Mouse (Mus musculus) hematopoietic stem cell, adult 5-6 weeks (primary cell): ENCODE results near the gene Gan. TPM values are rescaled to one million over a fixed set of nuclear protein-coding genes. Genes with fewer than 3 reads are reported as not detected.
A peak's percentile ranks its signal among the peaks of the same experiment; 100 is the strongest.

Source experiments
- ATAC-seq, 2 experiments: fragments of 125-278 bp in 1 of 2; replicated peaks in 1 of 2; 2 replicates each; pipeline ENCODE4 v1.8.0; 2016 to 2017; ENCODE audit warnings: inconsistent platforms in 2 of 2, mild to moderate bottlenecking in 2 of 2, moderate number of reproducible peaks in 2 of 2, low read depth in 1 of 2, moderate TSS enrichment in 1 of 2; ENCODE audit not compliant: low FRiP score in 2 of 2, poor library complexity in 2 of 2, severe bottlenecking in 2 of 2, insufficient read depth in 1 of 2, low TSS enrichment in 1 of 2
- total RNA-seq: library from RNA; stranded (forward); fragments of 172-1452, 232-1000 nt; gene quantifications from 2 replicates; pipeline ENCODE4 v1.2.3, GENCODE M21; 2017

The Gan gene
- total RNA-seq, 1 experiment from 2014 or later = 3.6 TPM

DNA sequence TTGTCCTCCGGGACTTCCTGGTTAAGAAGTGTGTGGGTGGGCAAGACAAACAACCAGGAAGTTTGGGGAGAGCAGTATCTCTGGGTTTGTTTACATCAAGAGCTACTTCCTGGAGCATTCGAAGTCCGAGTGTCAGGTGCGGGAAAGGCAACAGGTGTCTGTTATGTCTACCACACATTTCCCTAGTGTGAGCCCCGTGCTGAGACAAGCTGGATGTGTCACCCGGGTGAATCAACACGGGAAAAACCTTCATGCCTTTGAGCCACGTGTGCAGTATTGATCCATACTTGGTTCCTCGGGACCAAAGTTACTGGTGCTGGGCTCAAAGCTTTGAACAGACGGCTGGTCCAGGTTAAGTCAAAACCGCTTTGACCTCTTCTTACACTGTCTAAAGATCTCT lies 20.6 kb upstream of the Gan start:
- no peak for ATAC-seq

DNA sequence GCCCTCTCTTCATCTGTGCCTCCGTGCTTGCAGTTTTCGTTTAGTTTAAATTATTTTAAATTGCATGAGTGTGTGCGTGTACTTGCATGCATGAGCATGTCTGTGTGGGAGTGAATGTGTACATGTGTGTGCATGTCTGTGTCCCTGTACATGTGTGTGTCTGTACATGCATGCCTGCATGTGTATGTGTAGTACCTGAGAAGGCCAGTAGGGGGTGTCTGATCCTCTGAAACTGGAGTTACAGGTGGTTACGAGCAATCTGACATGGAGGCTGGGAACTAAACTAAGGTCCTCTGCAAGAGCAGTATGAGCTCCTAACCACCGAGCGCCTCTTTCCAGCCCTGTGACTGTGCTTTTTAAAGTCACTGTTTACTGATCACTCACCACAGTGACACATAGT lies 9.4 kb upstream of the Gan start:
- no peak; a peak in 1 of 4 replicates for ATAC-seq

GRCm38 (mm10) chr8:117156149-117156548 lies 1.8 kb upstream of the Gan start:
- ATAC-seq = no peak

GRCm38 (mm10) chr8:117156866-117157768 lies 818 bp upstream of the Gan start:
- peak; percentile 1 to 14; a peak in 1 of 4 replicates for ATAC-seq

DNA sequence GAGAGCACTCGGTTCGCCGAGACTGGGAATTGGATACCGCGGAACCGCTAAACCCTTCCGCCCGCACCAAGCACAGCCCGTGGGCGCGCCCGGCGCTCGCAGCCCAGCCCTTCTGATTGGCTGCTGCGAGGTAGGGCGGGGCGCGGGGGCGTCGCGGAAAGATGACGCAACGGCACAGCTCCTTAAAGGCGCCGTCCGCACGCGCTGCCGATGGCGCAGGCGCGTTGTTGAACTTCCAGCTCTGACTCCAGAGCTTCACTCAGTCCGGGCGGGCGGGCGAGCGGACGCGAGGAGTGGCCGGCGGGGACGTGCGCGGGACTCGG lies 205 bp upstream of the Gan start:
- ATAC-seq = peak; percentile 90 to 96

- ATAC-seq = no peak
Observed at GRCm38 (mm10) chr8:117159031-117159430, 1.1 kb downstream of the Gan start.

GRCm38 (mm10) chr8:117164912-117165311 lies 7.0 kb downstream of the Gan start:
- ATAC-seq = no peak

GRCm38 (mm10) chr8:117165542-117165941 lies 7.6 kb downstream of the Gan start:
- no peak for ATAC-seq

- no peak for ATAC-seq
Observed at GRCm38 (mm10) chr8:117166515-117166914, 8.6 kb downstream of the Gan start.

DNA sequence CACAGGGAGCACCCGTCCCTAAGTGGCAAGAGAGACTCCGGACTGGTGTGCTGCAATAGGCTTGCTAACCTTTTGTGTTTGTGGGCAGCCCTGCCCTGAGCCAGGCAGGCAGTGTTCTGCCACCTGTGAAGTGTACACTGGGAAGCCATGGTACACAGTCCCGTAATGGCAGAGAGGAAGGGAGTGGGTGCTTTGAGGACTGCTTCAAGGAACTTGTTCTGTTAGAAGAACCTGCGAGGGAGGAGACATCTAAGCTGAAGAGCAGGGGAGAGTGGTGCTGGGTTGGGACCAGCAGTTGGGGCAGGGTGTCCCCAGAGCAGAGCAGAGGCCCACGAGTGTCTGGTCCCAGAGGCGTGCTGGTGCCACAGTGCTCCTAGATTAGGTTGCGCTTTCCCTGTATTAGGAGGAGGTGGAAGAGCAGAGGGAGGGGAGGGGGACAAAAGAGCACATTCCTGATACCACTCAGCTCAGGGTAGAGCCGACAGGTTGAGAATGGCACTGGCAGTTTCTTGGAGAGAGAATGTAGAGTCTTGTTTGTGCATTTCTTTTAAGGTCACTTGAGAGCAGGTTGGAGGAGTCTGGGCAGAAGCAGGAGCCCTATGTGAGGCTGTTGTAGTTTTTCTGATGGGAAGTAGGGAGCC lies 9.4 kb downstream of the Gan start:
- ATAC-seq = no peak; a peak in 1 of 4 replicates

GRCm38 (mm10) chr8:117168378-117168777 lies 10.4 kb downstream of the Gan start:
- ATAC-seq = no peak

- ATAC-seq = no peak
Observed at GRCm38 (mm10) chr8:117171826-117172225, 13.9 kb downstream of the Gan start.

DNA sequence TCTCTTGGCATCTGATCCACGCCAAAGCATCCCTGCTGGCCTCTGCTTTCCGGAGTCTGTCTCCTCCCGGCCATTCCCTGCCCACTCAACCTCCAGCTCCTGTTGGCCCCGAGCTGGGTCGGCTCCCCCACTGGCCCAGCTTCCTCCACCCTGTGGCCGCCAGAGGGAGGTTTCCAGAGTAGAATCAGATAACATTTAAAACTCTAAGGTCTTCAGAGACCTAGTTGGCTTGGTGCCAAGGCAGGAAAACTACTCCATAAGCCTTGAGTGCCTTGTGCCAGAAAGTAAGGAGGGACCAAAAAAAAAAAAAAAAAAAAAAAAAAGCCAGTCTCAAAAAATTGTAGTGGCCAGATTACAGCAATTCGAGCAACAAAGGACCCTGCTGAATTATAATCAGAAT lies 15.0 kb downstream of the Gan start:
- ATAC-seq = 0 out of 4 replicates have a peak, but pooled peaks of 1 of the 2 experiments have one; percentile 24

DNA sequence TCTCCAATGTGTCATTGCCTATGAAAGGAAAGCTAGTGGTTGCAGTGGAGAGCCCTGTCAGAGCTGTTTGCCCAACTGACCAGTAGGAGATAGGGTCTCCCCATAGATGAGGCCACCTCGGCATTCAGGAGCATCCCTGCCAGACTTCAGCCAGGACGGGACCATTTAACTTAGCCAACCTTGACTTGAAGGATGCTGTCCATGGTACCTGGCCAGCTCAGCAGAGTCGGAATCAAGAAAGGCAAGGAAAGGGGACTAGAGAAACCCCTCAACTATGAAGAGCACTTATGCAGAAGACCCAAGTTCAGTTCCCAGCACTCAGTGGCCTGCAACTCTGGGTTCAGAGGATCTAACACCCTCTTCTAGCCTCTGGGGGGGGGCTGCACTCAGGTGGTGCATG lies 15.8 kb downstream of the Gan start:
- ATAC-seq = no peak

GRCm38 (mm10) chr8:117174536-117174935 lies 16.6 kb downstream of the Gan start:
- no peak for ATAC-seq

DNA sequence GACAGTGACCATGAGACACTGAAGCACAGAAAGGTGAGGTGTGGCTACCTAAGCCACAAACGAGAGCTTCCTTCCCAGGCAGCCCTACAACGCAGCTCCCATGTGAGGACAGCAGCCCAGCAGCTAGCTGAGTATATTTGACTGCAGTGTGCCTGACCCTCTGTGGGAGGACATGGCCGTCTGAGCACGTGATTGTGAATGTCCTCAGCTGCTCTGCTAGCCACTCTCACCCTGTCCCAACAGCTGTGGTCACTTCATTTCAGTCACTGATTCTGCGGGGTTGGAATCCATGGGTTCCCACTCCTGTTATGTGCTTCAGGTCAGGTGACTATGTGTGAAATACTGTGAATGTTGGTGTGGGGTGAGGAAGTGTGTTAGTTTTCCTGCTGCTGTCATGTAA lies 18.4 kb downstream of the Gan start:
- ATAC-seq = no peak

DNA sequence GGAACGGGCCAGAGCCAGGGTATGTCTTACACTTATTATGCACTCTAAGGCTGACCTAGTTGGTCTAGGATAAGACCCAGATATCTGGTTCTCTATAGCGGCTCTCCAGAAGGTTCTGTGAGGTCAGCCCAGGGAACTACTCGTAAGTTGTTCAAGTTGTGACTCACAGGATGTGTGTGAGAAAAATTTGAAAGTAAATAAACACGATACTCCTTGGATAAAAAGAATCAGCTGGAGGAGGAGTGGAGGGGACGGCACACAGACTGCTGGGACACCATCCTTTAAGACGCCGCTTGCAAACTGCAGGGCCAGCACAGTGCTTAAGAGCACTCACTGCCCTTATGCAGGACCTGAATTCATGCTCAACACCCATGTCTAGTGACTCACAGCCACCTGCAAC lies 19.3 kb downstream of the Gan start:
- no peak for ATAC-seq

- no peak for ATAC-seq
Observed at GRCm38 (mm10) chr8:117178039-117178438, 20.1 kb downstream of the Gan start.

- ATAC-seq = no peak
Observed at GRCm38 (mm10) chr8:117178676-117179075, 20.7 kb downstream of the Gan start.
